Mouse (Mus musculus): Measurements from ENCODE around the gene Igfbpl1. TPM values are rescaled to one million over a fixed set of nuclear protein-coding genes. Genes with fewer than 3 reads are reported as not detected.
A peak's percentile ranks its signal among the peaks of the same experiment; 100 is the strongest.

Gene Igfbpl1
- total RNA-seq (2015; ENCODE audit: low replicate concordance): not detected in 2 replicates
- not detected in 2 replicates for total RNA-seq (2017; ENCODE audit: low replicate concordance)

DNA sequence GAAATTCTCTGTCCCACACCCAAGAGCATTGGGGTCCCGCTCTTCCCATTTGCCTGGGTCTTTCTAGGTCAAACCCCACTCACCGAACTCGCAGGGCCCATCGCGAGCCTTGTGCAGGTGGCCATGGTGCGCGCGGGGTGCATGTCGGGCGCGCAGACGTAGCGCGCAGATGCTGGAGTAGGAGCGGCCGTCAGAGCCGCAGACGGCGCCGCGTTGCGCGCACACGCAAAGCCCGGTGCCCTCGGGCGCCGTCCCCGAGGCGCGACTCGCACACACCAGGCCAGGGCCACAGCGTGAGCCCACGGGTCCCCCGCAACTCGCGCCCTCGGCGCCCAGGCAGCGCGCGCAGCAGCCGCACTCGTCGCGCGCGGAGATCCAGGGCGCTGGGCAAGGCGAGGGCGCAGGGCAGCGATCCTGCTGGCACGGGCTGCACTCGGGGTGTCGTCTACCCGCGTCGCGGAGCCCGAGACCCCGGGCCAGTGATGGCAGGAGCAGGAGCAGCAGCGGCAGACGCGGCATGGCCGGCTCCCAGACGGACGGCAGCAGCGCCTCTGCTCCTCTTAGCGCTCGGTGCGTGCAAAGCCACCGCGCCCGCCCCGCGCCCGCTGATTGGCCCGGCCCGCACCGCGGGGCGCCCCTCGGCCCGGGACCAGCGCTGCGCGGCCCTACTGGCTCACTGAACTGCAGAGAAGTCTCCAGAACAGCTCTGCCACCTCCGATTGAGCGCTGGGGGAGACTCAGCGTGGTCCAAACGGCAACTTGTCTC lies at the start of gene Igfbpl1:
TSS of gene Igfbpl1 (minus strand) at position 649 of the 766 bp plus-strand sequence.
- no peak for ATAC-seq (replicated peaks; ENCODE audit: low FRiP score, poor library complexity, severe bottlenecking)

DNA sequence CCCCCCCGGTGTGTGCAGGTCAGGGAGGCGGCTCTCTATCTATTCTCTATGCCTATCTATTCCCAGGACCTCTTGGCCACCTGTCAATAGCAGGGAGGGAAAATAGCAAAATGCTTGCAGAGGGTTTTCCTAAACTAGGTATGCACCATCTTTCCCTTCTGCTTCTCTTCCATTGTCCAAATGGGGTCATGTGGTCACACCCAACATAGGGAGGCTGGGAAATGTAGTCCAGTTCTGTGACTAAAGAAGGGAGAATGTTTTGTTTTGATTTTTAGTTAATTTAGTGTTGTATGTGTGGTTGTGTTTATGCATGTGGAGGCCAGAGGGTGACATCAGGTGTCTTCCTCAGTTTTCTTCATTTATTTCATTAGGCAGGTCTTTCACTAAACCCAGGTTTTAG lies 45.4 kb upstream of the Igfbpl1 start:
- ATAC-seq (replicated peaks; ENCODE audit: low FRiP score, poor library complexity, severe bottlenecking): no peak

GRCm38 (mm10) chr4:45869021-45869815 lies 42.5 kb upstream of the Igfbpl1 start:
- ATAC-seq (replicated peaks; ENCODE audit: low FRiP score, poor library complexity, severe bottlenecking): no peak

DNA sequence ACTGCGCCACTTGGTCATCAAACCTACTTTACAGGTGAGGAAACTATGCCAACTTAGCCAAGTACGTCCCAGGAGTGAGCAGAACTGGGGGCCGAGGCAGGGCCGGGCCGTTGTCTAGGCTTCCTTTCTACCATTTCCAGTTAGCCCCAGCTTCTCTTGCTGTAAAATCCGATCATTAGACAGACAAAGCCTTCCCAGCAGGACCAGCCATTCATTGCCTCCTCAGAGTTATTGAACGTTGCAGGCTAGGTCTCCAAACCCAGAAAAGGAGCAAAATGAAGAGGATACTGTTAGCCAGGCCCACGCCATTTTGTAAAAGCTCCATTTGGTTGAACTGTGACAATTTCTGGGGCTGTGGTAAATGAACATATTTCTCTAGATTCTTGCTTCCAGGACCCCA lies 40.7 kb upstream of the Igfbpl1 start:
- no peak for ATAC-seq (replicated peaks; ENCODE audit: low FRiP score, poor library complexity, severe bottlenecking)

DNA sequence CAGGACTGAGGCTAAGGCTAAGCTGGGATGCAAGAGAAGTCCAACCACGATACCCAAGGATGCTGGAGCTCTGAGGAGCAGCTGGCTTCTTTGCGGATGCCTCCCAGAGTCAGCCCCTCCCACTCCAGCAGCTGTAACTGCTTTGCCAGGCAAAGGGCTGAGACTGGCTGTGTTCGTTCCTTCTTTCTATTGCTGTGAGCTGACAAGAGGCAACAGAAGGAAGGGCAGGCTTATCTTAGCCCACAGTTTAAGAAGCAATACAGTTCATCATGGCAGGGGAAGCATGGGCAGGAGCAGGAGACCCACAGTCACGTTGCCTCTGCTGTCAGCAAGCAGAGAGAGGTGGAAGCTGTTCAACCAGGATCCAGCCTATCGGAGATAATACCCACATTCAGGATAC lies 34.4 kb upstream of the Igfbpl1 start:
- ATAC-seq (replicated peaks; ENCODE audit: low FRiP score, poor library complexity, severe bottlenecking): no peak

- ATAC-seq (replicated peaks; ENCODE audit: low FRiP score, poor library complexity, severe bottlenecking): 0 out of 2 replicates have a peak, but pooled peaks have one; percentile 46
Observed at GRCm38 (mm10) chr4:45855803-45856424, 29.2 kb upstream of the Igfbpl1 start.

DNA sequence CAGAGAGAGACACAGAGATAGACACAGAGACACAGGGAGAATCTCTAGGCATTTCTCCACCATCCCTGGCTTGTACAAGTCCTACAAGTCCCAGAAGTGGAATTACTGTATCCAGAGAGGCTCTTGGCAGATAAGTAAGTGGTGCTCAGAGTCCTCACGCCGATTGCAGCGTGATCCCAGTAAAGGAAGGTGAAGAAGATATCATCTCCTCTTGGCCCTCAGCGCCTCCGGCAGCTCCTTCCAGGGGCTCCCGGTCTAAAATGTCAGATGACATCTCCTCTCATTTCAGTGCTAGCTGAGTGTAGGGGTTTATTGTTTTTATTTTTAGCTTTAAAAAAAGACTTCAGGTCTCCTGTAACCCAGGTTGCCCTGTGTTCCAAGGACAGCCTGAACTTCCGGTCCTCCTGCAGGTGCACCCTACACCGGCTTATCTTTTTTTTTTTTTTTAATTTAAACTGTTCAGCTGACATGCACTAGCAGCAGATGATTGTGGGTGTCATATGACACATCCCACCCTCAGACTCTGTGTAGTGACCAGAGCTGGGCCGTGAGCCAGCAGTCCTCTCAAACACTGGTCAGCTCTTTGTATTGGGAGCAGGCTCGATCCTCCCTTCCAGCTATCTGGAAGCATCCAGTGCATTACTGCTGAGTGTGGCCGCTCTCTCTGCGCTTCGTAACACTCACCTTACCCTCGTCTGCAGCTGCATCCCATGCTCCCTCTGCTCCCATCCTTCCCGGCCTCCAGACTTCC lies 26.9 kb upstream of the Igfbpl1 start:
- ATAC-seq (replicated peaks; ENCODE audit: low FRiP score, poor library complexity, severe bottlenecking): no peak

DNA sequence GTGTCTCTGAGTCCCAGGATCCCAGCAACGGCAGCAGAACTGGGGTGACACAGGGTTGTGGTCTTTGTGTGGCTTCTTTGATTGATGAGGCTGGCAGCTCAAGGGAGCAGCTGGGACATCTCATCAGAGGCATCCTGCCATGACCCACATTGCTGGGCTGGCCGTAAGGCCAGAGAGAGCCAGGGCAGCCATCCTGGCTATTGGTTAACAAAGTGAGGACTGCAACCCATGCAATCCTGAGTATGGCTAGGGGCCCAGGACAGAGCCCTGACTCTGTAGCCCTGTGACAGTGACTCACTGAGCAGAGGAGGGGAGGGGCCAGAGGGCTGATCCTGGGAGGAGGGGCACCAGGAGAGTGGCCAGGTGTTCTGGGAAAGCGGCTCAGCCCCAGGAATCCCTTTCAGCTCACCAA lies 24.9 kb upstream of the Igfbpl1 start:
- ATAC-seq (replicated peaks; ENCODE audit: low FRiP score, poor library complexity, severe bottlenecking): no peak

GRCm38 (mm10) chr4:45849419-45849818 lies 22.7 kb upstream of the Igfbpl1 start:
- no peak for ATAC-seq (replicated peaks; ENCODE audit: low FRiP score, poor library complexity, severe bottlenecking)

DNA sequence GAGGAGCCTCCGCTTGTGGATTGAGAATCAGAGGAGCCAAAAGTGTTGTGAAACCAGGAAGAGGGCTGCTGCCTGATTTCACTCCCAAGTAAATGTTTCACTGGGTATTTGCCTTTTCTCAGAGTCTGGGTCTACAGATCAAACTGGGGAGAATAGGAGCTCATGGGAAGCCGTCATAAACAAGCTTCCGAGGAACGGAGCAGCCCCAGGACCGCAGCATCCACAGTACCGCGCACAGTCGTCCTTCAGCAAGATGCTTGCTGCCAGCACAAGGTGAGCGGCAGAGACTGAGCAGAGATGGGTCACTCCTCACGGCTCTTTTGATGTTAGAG lies 22.1 kb upstream of the Igfbpl1 start:
- no peak for ATAC-seq (replicated peaks; ENCODE audit: low FRiP score, poor library complexity, severe bottlenecking)

DNA sequence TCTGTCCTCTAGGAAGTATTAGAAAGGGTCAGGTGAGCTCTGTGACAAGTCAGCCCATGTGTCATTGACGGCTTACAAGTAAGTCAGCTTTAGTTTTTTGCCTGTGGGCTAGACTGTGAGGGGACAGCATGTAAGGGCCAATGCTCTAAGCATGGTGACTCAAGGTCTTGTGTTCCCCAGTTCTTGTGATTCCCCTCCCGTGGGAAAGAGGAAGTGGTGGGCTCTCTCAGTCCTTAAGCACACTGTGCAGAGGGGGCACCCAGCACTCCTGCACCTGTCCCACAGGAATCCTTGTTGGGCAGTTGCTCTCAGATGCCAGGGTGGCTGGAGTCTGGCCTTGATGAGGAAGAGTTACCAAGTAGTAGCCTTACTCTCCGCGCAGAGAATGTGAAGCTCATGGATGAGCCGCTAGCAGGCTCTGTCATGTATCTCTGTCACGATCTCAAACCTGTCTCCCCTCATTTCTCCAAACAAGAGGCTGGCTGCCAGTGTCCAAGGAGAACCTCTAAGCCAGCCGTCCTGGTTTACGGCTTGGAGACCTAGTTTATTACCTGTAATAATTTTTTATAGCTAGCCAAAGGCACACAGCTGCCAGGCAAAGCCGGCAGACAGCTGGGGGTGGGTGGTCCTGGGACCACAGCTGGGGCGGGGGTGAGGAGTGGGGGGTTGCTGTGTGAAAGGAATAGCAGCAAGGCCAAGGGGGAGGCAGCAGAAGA lies 21.5 kb upstream of the Igfbpl1 start, which contains the start of gene Stra6l:
TSS of gene Stra6l (plus strand) at position 556 of the 716 bp plus-strand sequence.
- ATAC-seq (replicated peaks; ENCODE audit: low FRiP score, poor library complexity, severe bottlenecking): no peak

DNA sequence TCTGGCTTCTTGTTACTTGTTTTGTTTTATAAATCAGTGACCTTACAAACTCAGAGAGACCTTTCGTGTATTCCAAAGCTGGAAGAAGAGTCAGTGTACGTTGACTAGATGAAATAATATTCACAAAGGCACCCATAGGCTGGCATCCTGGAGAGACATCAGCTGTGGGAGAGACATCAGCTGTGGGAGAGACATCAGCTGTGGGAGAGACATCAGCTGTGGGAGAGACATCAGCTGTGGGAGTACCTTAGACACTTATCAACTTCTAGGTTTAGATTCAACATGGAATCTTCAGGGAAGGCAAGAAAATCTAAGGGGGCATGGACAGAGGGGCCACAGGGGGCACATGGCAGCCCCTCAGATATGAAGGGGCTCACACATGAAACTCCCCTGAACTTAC lies 19.5 kb upstream of the Igfbpl1 start:
- ATAC-seq (replicated peaks; ENCODE audit: low FRiP score, poor library complexity, severe bottlenecking): no peak

- no peak for ATAC-seq (replicated peaks; ENCODE audit: low FRiP score, poor library complexity, severe bottlenecking)
Observed at GRCm38 (mm10) chr4:45844355-45844754, 17.6 kb upstream of the Igfbpl1 start.

- no peak for ATAC-seq (replicated peaks; ENCODE audit: low FRiP score, poor library complexity, severe bottlenecking)
Observed at GRCm38 (mm10) chr4:45833461-45833860, 6.7 kb upstream of the Igfbpl1 start.

DNA sequence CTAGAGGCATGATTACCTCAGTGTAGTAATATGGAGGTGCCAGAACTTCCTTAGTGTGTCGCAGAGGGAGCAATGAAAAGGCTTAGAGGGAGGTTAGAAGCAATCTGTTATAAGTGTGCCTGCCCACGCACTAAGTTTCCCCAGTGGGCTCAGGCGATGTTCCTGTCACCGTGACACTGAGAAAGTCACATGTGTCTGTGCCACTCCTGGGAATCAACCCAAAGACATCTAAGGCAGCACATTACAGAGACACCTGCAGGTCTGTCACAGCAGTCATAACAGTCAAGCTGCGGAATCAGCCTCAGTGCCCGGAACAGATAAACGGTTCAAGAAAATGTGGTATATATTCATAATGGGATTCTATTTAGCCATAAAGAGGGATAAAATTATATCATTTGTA lies 5.3 kb upstream of the Igfbpl1 start:
- no peak for ATAC-seq (replicated peaks; ENCODE audit: low FRiP score, poor library complexity, severe bottlenecking)

- ATAC-seq (replicated peaks; ENCODE audit: low FRiP score, poor library complexity, severe bottlenecking): no peak
Observed at GRCm38 (mm10) chr4:45829907-45830759, 3.4 kb upstream of the Igfbpl1 start.

- no peak for ATAC-seq (replicated peaks; ENCODE audit: low FRiP score, poor library complexity, severe bottlenecking)
Observed at GRCm38 (mm10) chr4:45824761-45825556, 1.8 kb downstream of the Igfbpl1 start.
